Mouse (Mus musculus): ENCODE results near the gene Rasip1. TPM values are rescaled to one million over a fixed set of nuclear protein-coding genes. Genes with fewer than 3 reads are reported as not detected.

Gene Rasip1
- polyA plus RNA-seq, 1 experiment from 2014 or later: 35.3 TPM

DNA sequence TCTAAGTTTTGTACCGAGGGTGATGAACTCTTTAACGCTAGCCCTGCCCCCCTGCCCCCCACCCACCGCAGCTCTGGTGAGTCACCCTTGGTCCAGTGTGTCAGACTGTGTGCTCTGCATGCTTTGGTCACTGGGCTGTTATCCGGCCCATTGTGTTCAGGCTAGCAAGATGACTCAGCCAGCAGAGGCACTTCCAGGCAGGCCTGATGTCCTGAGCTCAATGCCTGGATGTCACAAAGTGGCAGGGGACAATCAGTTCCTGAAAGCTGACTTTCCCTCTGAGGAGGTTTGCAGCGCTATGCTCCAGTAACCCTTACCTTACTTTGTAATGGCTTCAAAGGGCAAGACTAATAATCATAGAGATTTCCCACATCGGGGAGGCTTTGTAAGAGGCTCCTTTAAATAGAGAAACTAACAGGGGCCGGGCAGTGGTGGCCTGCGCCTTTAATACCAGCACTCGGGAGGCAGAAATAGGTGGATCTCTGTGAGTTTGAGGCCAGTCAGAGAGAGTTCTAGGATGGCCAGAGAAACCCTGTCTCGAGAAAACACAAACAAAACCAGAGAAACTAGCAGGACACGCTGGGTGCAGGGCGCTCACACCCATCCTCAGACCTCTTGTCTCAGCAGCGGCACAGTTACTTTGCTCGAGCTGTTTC, 52.8 kb downstream of the Rasip1 start:
- H3K4me1 ChIP-seq (ENCODE audit: insufficient read depth): peaks cover 7% of the 10 kb centered on the region; the same call in 1 of the 2 replicates
- H3K36me3 ChIP-seq (ENCODE audit: insufficient read depth): no peaks in the 10 kb centered on the region
- H3K9me3 ChIP-seq (ENCODE audit: low read depth, low read length): no peaks in the 10 kb centered on the region
- no peaks in the 10 kb centered on the region for H3K27me3 ChIP-seq (ENCODE audit: insufficient read depth, low read length)
- H3K27ac ChIP-seq (ENCODE audit: low read depth): no peak overlapping the region
- 67% methylated on average over 14 of the region's 14 CpGs for WGBS
- H3K4me2 ChIP-seq: no peak overlapping the region
- no peak for ATAC-seq (ENCODE audit: insufficient read depth)
- no peak overlapping the region for H3K4me3 ChIP-seq (ENCODE audit: low read depth, low read length)
- H3K9ac ChIP-seq: no peak overlapping the region
- TF ChIP-seq CTCF (IDR thresholded peaks at IDR 0.05; ENCODE audit: low read depth): no peak
- DNase-seq: peak; percentile 55

DNA sequence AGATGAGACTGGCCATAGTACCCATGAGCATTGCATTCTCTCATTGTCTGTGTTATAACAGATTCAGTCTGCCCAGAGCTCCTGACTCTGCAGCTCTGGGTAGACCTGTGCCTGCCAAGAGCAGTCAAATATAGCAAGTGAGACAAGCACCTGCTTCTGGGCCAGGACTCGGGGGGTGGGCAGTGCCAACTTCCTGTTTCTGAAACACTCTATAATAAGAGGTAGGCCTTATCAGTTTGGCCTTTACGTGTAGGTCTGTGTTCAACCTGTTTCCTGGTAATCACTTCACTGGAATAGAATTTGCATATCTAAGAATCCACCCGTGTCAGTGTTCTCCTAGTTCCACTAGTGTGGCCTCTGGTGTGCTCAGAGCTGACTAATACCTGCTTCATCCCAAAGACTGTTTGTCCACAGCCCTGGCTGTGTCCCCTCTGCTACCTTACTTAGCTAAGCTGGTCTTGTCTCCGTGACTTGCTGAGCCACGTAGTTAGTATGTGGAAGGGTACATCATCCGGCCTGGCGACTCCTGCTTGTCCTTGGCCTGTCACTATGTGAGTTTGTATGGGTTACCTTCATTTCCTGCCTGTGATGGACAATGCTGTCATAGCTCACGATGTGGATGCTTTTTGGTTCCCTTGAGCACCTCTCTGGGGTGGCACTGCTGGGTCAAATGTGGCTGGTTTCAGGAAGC, 53.9 kb downstream of the Rasip1 start:
- Histone ChIP-seq H3K4me1 (ENCODE audit: insufficient read depth) (peaks cover 7% of the 10 kb centered on the region; the same call in 1 of the 2 replicates), H3K27ac (ENCODE audit: low read depth) (no peak overlapping the region), H3K4me2 (no peak overlapping the region), H3K9ac (no peak overlapping the region), H3K36me3 (ENCODE audit: insufficient read depth) (no peaks in the 10 kb centered on the region), H3K27me3 (ENCODE audit: insufficient read depth, low read length) (no peaks in the 10 kb centered on the region), H3K4me3 (ENCODE audit: low read depth, low read length) (no peak overlapping the region), H3K9me3 (ENCODE audit: low read depth, low read length) (no peaks in the 10 kb centered on the region)
- ATAC-seq (ENCODE audit: insufficient read depth) (no peak), DNase-seq (no peak)
- TF ChIP-seq CTCF (IDR thresholded peaks at IDR 0.05; ENCODE audit: low read depth): no peak
- WGBS: 72% methylated on average over 8 of the region's 8 CpGs

DNA sequence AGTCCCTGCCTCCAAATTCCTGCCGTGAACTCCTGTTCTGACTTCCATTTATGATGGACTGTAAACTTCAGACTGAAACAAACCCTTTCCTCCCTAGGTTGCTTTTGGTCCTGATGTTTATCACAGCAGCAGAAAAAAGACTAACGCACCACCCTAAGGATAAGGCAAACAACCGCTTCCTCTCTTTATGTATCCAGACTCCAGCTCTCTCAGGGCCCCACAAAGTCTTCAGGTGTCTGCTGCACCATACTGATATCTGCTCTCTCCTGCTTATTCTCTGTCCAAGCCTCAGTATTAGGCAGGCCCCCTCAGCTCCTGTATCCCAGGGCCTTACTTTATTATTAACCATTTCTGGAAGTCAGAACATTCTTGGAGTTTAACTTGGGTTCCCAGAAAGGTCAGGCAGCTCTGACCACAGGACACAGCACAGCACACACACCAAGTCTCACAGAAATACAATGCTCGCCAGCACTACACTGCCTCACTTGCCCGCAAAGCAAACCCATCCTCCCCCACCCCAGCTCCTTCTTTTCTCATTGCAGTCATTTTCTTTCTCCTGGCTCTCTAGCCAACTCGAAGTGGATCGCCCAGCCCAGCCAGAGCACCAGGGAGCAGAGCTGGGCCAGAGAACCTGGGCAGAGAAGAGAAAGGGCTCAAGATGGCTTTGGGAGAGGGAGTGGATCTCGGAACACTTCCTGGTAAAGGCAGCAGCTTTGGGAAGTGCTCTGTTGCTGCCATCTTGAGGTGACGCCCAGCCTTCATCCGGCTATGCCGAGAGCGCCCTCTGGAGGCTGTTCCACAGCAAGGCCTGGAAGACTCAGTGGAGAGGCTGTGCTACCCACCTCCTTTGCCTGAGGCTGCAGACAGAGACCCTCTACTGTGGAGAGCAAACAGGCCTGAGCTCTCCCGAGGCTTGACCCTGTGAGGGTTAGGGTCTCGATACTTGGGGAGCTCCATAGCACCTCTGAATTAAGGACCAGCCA, 55.1 kb downstream of the Rasip1 start:
- Histone ChIP-seq H3K4me3 (ENCODE audit: low read depth, low read length) (no peak overlapping the region), H3K4me1 (ENCODE audit: insufficient read depth) (peaks cover 7% of the 10 kb centered on the region; the same call in 1 of the 2 replicates), H3K9me3 (ENCODE audit: low read depth, low read length) (no peaks in the 10 kb centered on the region), H3K9ac (0 out of 2 replicates have a peak overlapping the region, but pooled peaks have one; percentile 25), H3K4me2 (peak overlapping the region; percentile 46), H3K36me3 (ENCODE audit: insufficient read depth) (no peaks in the 10 kb centered on the region), H3K27ac (ENCODE audit: low read depth) (peak overlapping the region; percentile 56; the same call in 1 of the 2 replicates), H3K27me3 (ENCODE audit: insufficient read depth, low read length) (no peaks in the 10 kb centered on the region)
- peak; percentile 98 for TF ChIP-seq CTCF (IDR thresholded peaks at IDR 0.05; ENCODE audit: low read depth)
- WGBS: 28% methylated on average over 14 of the region's 14 CpGs
- peak; percentile 97 for DNase-seq
- ATAC-seq (ENCODE audit: insufficient read depth): peak; percentile 80

DNA sequence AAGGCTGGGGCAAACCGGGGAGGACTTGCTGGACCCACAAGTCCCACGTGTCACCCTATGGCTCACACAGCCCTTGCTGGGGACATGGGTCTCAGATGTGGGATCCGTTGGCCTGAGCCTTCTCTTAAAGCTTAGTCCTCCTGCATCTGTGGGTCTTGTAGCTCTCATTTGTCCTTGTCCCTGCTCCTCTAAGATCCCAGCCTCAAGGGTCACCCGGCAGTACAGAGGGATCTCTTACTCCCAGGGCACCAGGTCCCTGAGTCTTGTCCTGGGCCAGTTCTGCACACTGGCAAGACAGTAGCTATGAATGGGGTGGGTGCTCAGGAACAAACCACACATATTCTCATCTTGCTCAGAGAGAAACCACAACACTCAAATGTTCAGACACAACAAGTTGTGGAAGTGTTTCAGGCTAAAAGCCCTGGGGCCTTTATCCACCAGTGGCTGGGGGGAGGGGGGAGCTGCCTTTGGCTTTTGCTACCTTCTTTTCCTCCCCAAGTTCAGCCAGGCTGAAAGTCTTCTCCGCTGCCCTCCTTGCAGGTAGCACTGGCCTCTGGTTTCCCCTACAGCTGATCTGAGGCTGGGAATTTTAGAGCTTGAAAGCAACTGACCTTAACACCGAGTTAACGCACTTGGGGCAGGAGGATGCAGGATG, 56.2 kb downstream of the Rasip1 start, which contains the start of gene Ntn5:
Gene Ntn5 (plus strand): TSS at position 627 of the 655 bp plus-strand sequence.
- no peak within 1 kb of the TSS for H3K4me2 ChIP-seq
- TF ChIP-seq CTCF (IDR thresholded peaks at IDR 0.05; ENCODE audit: low read depth): no peak
- no peak for ATAC-seq (ENCODE audit: insufficient read depth)
- no peak within 1 kb of the TSS for H3K27ac ChIP-seq (ENCODE audit: low read depth)
- no peaks in the 10 kb centered on the region for H3K27me3 ChIP-seq (ENCODE audit: insufficient read depth, low read length)
- H3K4me1 ChIP-seq (ENCODE audit: insufficient read depth): peaks cover 7% of the 10 kb centered on the region; the same call in 1 of the 2 replicates
- H3K9me3 ChIP-seq (ENCODE audit: low read depth, low read length): no peaks in the 10 kb centered on the region
- no peak within 1 kb of the TSS; the same call in 1 of the 2 replicates for H3K9ac ChIP-seq
- DNase-seq: no peak
- WGBS: 72% methylated on average over 7 of the region's 7 CpGs
- no peaks in the 10 kb centered on the region for H3K36me3 ChIP-seq (ENCODE audit: insufficient read depth)
- no peak within 1 kb of the TSS for H3K4me3 ChIP-seq (ENCODE audit: low read depth, low read length)

DNA sequence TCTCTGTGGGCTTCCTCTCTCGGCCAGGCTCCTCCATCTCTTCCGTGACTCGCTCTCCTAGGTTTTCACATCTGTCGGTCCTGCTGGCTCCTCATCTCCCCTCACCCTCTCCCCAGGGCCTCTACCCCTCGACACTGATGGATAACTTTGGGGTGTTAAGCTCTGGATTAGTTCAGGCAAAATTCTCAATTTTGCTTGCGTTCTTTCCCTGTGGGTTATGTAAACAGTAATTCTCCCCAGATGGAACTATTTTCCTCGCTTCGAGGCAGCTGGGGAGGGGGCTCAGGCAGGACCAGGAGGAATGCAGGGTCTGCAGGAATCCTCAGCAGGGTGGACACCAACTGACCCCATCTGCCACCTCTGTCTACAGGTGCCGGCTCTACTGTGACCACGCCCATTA, 58.5 kb downstream of the Rasip1 start:
- WGBS: 26% methylated on average over 10 of the region's 10 CpGs
- DNase-seq (no peak), ATAC-seq (ENCODE audit: insufficient read depth) (no peak)
- no peaks in the 10 kb centered on the region for H3K9me3 ChIP-seq (ENCODE audit: low read depth, low read length)
- H3K4me2 ChIP-seq: no peak overlapping the region
- no peaks in the 10 kb centered on the region for H3K36me3 ChIP-seq (ENCODE audit: insufficient read depth)
- H3K27me3 ChIP-seq (ENCODE audit: insufficient read depth, low read length): no peaks in the 10 kb centered on the region
- H3K9ac ChIP-seq: no peak overlapping the region
- no peak overlapping the region for H3K27ac ChIP-seq (ENCODE audit: low read depth)
- TF ChIP-seq CTCF (IDR thresholded peaks at IDR 0.05; ENCODE audit: low read depth): no peak
- no peak overlapping the region for H3K4me3 ChIP-seq (ENCODE audit: low read depth, low read length)
- peaks cover 7% of the 10 kb centered on the region; the same call in 1 of the 2 replicates for H3K4me1 ChIP-seq (ENCODE audit: insufficient read depth)

DNA sequence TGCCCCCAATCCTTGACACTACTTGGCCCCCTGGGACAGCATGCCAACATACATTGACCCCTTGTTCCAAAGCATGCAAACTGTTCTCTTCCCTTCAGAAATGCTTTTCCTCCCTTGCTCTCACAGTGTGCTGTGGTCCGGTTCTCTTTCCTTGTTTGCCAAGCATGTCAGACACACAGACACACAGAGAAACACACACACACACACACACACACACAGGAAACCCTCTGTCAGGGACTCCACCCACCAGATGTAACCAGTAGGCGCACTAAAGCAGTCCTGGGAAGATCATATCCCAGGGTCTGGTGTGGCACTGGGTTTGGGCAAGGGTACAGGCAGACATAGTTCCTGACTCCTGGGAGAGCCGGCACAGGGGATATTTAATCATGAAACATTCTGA, 59.6 kb downstream of the Rasip1 start:
- WGBS: 52% methylated on average over 3 of the region's 3 CpGs
- no peaks in the 10 kb centered on the region for H3K36me3 ChIP-seq (ENCODE audit: insufficient read depth)
- peaks cover 7% of the 10 kb centered on the region; the same call in 1 of the 2 replicates for H3K4me1 ChIP-seq (ENCODE audit: insufficient read depth)
- H3K27me3 ChIP-seq (ENCODE audit: insufficient read depth, low read length): no peaks in the 10 kb centered on the region
- H3K4me3 ChIP-seq (ENCODE audit: low read depth, low read length): no peak overlapping the region
- no peak overlapping the region for H3K4me2 ChIP-seq
- no peaks in the 10 kb centered on the region for H3K9me3 ChIP-seq (ENCODE audit: low read depth, low read length)
- ATAC-seq (ENCODE audit: insufficient read depth) (no peak), DNase-seq (no peak)
- H3K9ac ChIP-seq: no peak overlapping the region
- no peak overlapping the region for H3K27ac ChIP-seq (ENCODE audit: low read depth)
- no peak for TF ChIP-seq CTCF (IDR thresholded peaks at IDR 0.05; ENCODE audit: low read depth)

Other genes starting within 250 kb of the Rasip1 start
- 74.0 and 88.2 TPM in 2 replicates for gene Snrnp70, start 231.7 kb upstream of the Rasip1 start, polyA plus RNA-seq (2014; fragmentation: Nextera tagmentation; extraction: Ambion mirVana)
- 0.08 TPM in 1 of 2 replicates, not detected in the other for gene Kcna7, start 221.8 kb upstream of the Rasip1 start, polyA plus RNA-seq (2014; fragmentation: Nextera tagmentation; extraction: Ambion mirVana)
- gene Ntf5, start 213.8 kb upstream of the Rasip1 start, polyA plus RNA-seq (2014; fragmentation: Nextera tagmentation; extraction: Ambion mirVana): 1.9 and 2.2 TPM in 2 replicates
- not detected in 2 replicates for gene Lhb, start 206.7 kb upstream of the Rasip1 start, polyA plus RNA-seq (2014; fragmentation: Nextera tagmentation; extraction: Ambion mirVana)
- gene Gys1, start 192.6 kb upstream of the Rasip1 start, polyA plus RNA-seq (2014; fragmentation: Nextera tagmentation; extraction: Ambion mirVana): 35.7 and 36.0 TPM in 2 replicates
- gene Ruvbl2, start 189.4 kb upstream of the Rasip1 start, polyA plus RNA-seq (2014; fragmentation: Nextera tagmentation; extraction: Ambion mirVana): 163 and 173 TPM in 2 replicates
- gene Ftl1, start 167.6 kb upstream of the Rasip1 start, polyA plus RNA-seq (2014; fragmentation: Nextera tagmentation; extraction: Ambion mirVana): 4,463 and 4,749 TPM in 2 replicates
- gene Bax, start 160.6 kb upstream of the Rasip1 start, polyA plus RNA-seq (2014; fragmentation: Nextera tagmentation; extraction: Ambion mirVana): 135 and 139 TPM in 2 replicates
- 0.47 and 0.86 TPM in 2 replicates for gene Tulp2, start 145.6 kb upstream of the Rasip1 start, polyA plus RNA-seq (2014; fragmentation: Nextera tagmentation; extraction: Ambion mirVana)
- gene Gm45808, start 140.7 kb upstream of the Rasip1 start, polyA plus RNA-seq (2014; fragmentation: Nextera tagmentation; extraction: Ambion mirVana): not detected in 2 replicates
- gene Dhdh, start 138.7 kb upstream of the Rasip1 start, polyA plus RNA-seq (2014; fragmentation: Nextera tagmentation; extraction: Ambion mirVana): 3.0 and 3.3 TPM in 2 replicates
- 194 and 201 TPM in 2 replicates for gene Nucb1, start 117.1 kb upstream of the Rasip1 start, polyA plus RNA-seq (2014; fragmentation: Nextera tagmentation; extraction: Ambion mirVana)
- 15.6 and 17.5 TPM in 2 replicates for gene Ppp1r15a, start 101.2 kb upstream of the Rasip1 start, polyA plus RNA-seq (2014; fragmentation: Nextera tagmentation; extraction: Ambion mirVana)
- gene Plekha4, start 101.2 kb upstream of the Rasip1 start, polyA plus RNA-seq (2014; fragmentation: Nextera tagmentation; extraction: Ambion mirVana): 1.9 and 2.1 TPM in 2 replicates
- gene Hsd17b14, start 72.6 kb upstream of the Rasip1 start, polyA plus RNA-seq (2014; fragmentation: Nextera tagmentation; extraction: Ambion mirVana): 0.57 and 0.66 TPM in 2 replicates
- 48.9 and 53.4 TPM in 2 replicates for gene Bcat2, start 57.3 kb upstream of the Rasip1 start, polyA plus RNA-seq (2014; fragmentation: Nextera tagmentation; extraction: Ambion mirVana)
- gene Fgf21, start 12.0 kb upstream of the Rasip1 start, polyA plus RNA-seq (2014; fragmentation: Nextera tagmentation; extraction: Ambion mirVana): not detected in 2 replicates
- gene Fut1, start 10.2 kb upstream of the Rasip1 start, polyA plus RNA-seq (2014; fragmentation: Nextera tagmentation; extraction: Ambion mirVana): 0.13 and 0.58 TPM in 2 replicates
- gene Izumo1, start 5.7 kb upstream of the Rasip1 start, polyA plus RNA-seq (2014; fragmentation: Nextera tagmentation; extraction: Ambion mirVana): 0.28 and 0.35 TPM in 2 replicates
- gene Mamstr, start 12.5 kb downstream of the Rasip1 start, polyA plus RNA-seq (2014; fragmentation: Nextera tagmentation; extraction: Ambion mirVana): 8.1 and 9.2 TPM in 2 replicates
- 0.22 and 0.75 TPM in 2 replicates for gene Fut2, start 38.9 kb downstream of the Rasip1 start, polyA plus RNA-seq (2014; fragmentation: Nextera tagmentation; extraction: Ambion mirVana)
- gene Ntn5, start 56.5 kb downstream of the Rasip1 start, polyA plus RNA-seq (2014; fragmentation: Nextera tagmentation; extraction: Ambion mirVana): 0.28 and 0.30 TPM in 2 replicates
- gene Sec1, start 66.9 kb downstream of the Rasip1 start, polyA plus RNA-seq (2014; fragmentation: Nextera tagmentation; extraction: Ambion mirVana): 0.08 TPM in 1 of 2 replicates, not detected in the other
- 2.0 and 4.3 TPM in 2 replicates for gene Car11, start 72.4 kb downstream of the Rasip1 start, polyA plus RNA-seq (2014; fragmentation: Nextera tagmentation; extraction: Ambion mirVana)
- gene Dbp, start 77.6 kb downstream of the Rasip1 start, polyA plus RNA-seq (2014; fragmentation: Nextera tagmentation; extraction: Ambion mirVana): 2.1 TPM in 2 replicates
- gene Rpl18, start 88.0 kb downstream of the Rasip1 start, polyA plus RNA-seq (2014; fragmentation: Nextera tagmentation; extraction: Ambion mirVana): 1,245 and 1,303 TPM in 2 replicates
- 21.9 and 23.8 TPM in 2 replicates for gene Sphk2, start 90.5 kb downstream of the Rasip1 start, polyA plus RNA-seq (2014; fragmentation: Nextera tagmentation; extraction: Ambion mirVana)
- gene Fam83e, start 93.7 kb downstream of the Rasip1 start, polyA plus RNA-seq (2014; fragmentation: Nextera tagmentation; extraction: Ambion mirVana): 0.92 and 1.1 TPM in 2 replicates
- gene Spaca4, start 98.3 kb downstream of the Rasip1 start, polyA plus RNA-seq (2014; fragmentation: Nextera tagmentation; extraction: Ambion mirVana): not detected in 2 replicates
- gene Lmtk3, start 156.2 kb downstream of the Rasip1 start, polyA plus RNA-seq (2014; fragmentation: Nextera tagmentation; extraction: Ambion mirVana): 0.76 and 1.9 TPM in 2 replicates
- gene Sult2b1, start 157.2 kb downstream of the Rasip1 start, polyA plus RNA-seq (2014; fragmentation: Nextera tagmentation; extraction: Ambion mirVana): 5.0 and 5.9 TPM in 2 replicates
- 109 and 110 TPM in 2 replicates for gene Cyth2, start 187.1 kb downstream of the Rasip1 start, polyA plus RNA-seq (2014; fragmentation: Nextera tagmentation; extraction: Ambion mirVana)
- 0.67 and 1.1 TPM in 2 replicates for gene Kcnj14, start 197.3 kb downstream of the Rasip1 start, polyA plus RNA-seq (2014; fragmentation: Nextera tagmentation; extraction: Ambion mirVana)
- 85.4 and 95.3 TPM in 2 replicates for gene Grwd1, start 203.5 kb downstream of the Rasip1 start, polyA plus RNA-seq (2014; fragmentation: Nextera tagmentation; extraction: Ambion mirVana)
- gene Kdelr1, start 245.3 kb downstream of the Rasip1 start, polyA plus RNA-seq (2014; fragmentation: Nextera tagmentation; extraction: Ambion mirVana): 107 and 108 TPM in 2 replicates